Mouse (Mus musculus): ENCODE measurements around the gene Olfr279. TPM values are rescaled to one million over a fixed set of nuclear protein-coding genes. Genes with fewer than 3 reads are reported as not detected.

The Olfr279 gene
- polyA plus RNA-seq, 1 experiment from 2014 or later = not detected

DNA sequence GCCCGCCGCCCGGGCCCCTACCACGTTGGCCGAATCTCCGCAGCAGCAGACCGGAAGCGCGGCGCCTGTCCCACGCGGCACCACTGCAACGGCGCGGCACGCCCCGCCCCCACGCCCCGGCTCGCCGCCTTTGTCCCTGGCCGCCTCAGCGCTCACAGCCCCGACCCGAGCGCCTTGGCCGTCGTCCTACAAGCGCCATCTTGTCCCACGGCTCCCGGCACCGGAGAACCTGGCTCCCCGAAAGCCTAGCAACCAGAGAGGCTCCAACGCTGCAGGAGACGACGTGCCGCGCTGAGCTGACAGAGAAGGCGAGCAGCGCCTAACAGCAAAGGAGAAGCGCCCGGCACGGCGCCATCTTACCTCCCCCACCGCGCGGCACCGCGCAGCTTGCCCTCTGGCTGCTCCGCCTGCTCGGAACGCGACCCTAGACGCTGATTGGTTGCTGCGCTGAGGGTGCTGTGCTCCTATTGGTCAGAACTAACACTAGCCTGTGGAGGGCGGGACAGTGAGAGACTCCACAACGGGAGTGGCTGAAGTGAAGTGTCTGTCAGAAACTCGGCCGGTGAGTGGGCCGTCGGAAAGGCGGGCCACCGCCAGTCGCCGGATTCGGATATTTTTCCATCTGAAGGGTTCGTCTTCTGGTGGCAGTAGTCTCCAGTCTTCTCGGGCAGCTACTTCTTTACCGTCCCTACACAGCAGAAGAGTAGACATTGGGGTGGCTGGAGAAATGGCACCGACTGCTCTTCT, 41.9 kb downstream of the Olfr279 start, which contains the start of gene Kansl2:
Kansl2 (minus strand) TSS at position 384 of the 747 bp plus-strand sequence.
- Histone ChIP-seq H3K27ac (peak within 1 kb of the TSS; percentile 99), H3K4me2 (peak within 1 kb of the TSS; percentile 73), H3K4me3 (replicated peaks) (peak within 1 kb of the TSS; percentile 91), H3K9ac (peak within 1 kb of the TSS; percentile 77), H3K36me3 (peaks cover 15% of the 10 kb centered on the region), H3K9me3 (no peaks in the 10 kb centered on the region), H3K4me1 (peaks cover 7% of the 10 kb centered on the region; the same call in 1 of the 2 replicates), H3K27me3 (replicated peaks) (no peaks in the 10 kb centered on the region)
- ATAC-seq (ENCODE audit: insufficient read depth, low FRiP score, low read depth) = peak; percentile 100
- WGBS = under 1% methylated on average over 64 of the region's 70 CpGs

DNA sequence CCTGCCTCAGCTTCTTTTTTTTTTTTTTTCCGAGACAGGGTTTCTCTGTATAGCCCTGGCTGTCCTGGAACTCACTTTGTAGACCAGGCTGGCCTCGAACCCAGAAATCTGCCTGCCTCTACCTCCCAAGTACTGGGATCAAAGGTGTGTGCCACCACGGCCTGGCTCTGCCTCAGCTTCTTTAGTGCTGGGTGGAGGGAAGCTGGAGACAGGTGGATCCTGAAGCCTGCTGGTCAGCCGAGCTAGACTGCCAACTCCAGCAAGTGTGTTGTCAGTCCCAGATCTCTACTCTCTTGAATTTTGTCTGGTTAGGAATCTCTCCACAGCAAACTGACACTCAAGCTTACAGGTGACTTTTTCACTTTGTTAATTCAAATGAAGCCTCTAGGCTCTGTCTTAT, 43.7 kb downstream of the Olfr279 start:
- no peak overlapping the region for H3K9ac ChIP-seq
- H3K27ac ChIP-seq = no peak overlapping the region
- H3K36me3 ChIP-seq = peaks cover 7% of the 10 kb centered on the region; the same call in 1 of the 2 replicates
- peaks cover 7% of the 10 kb centered on the region; the same call in 1 of the 2 replicates for H3K4me1 ChIP-seq
- ATAC-seq (ENCODE audit: insufficient read depth, low FRiP score, low read depth) = no peak
- no peak overlapping the region for H3K4me2 ChIP-seq
- H3K4me3 ChIP-seq (replicated peaks) = no peak overlapping the region
- 76% methylated on average over 4 of the region's 4 CpGs for WGBS
- no peaks in the 10 kb centered on the region for H3K9me3 ChIP-seq
- H3K27me3 ChIP-seq (replicated peaks) = no peaks in the 10 kb centered on the region

DNA sequence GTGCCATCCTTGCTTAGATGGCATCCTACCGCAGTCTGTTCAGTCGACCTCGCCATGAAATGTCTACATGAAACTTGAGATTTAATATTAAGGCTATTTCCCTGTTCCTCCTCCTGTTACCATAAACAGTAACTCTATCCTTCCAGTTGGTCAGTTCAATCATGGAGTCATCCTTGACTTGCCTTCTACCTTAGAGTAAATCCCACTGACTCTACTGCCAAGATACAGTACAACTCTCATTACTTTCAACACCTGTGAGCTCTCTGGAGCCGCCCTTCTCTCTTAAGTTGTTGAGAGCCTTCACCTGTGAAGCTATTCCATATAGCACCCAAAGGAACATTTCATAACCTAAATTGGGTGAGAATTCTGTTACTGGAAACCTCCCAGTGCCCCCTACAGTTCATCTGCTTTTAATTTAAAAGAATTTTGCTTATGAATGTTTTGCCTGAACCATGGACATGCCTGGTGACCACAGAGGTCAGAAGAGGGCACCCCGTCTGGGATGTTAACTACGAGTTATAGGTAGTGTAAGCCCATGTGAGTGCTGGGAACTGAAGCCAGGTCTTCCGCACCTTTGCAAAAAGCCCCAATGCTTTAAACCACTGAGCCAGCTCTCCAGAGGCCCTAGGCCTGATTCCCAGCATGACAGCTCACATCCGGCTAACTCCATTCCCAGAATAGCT, 44.8 kb downstream of the Olfr279 start:
- WGBS = 84% methylated on average over 8 of the region's 8 CpGs

DNA sequence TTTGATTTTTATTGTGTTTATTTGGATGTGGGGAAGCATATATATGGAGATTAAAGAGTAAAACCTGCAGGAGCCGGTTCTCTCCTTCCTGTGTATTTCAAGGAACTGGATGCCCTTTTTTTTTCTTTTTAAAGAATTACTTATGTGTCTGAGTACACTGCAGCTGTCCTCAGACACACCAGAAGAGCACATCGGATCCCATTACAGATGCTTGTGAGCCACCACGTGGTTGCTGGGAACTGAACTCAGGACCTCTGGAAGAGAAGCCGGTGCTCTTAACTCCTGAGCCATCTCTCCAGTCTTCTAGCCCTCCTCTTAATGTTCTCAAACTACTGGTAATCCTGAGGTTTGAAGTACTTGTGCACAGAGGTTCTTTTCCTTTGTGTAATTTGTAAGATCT, 45.7 kb downstream of the Olfr279 start:
- H3K27ac ChIP-seq = no peak overlapping the region
- H3K36me3 ChIP-seq = peaks cover 9% of the 10 kb centered on the region
- H3K4me2 ChIP-seq = no peak overlapping the region
- no peaks in the 10 kb centered on the region for H3K4me1 ChIP-seq
- 67% methylated on average over 4 of the region's 4 CpGs for WGBS
- H3K9ac ChIP-seq = no peak overlapping the region
- ATAC-seq (ENCODE audit: insufficient read depth, low FRiP score, low read depth) = no peak
- H3K4me3 ChIP-seq (replicated peaks) = no peak overlapping the region
- no peaks in the 10 kb centered on the region for H3K9me3 ChIP-seq
- H3K27me3 ChIP-seq (replicated peaks) = no peaks in the 10 kb centered on the region

More for the DNA sequence above, 44.8 kb downstream of the Olfr279 start:
- no peak overlapping the region for H3K9ac ChIP-seq
- H3K27ac ChIP-seq = no peak overlapping the region
- no peak for ATAC-seq (ENCODE audit: insufficient read depth, low FRiP score, low read depth)
- no peak overlapping the region for H3K4me3 ChIP-seq (replicated peaks)
- H3K27me3 ChIP-seq (replicated peaks) = no peaks in the 10 kb centered on the region
- peaks cover 7% of the 10 kb centered on the region; the same call in 1 of the 2 replicates for H3K4me1 ChIP-seq
- H3K9me3 ChIP-seq = no peaks in the 10 kb centered on the region
- peaks cover 3% of the 10 kb centered on the region; the same call in 1 of the 2 replicates for H3K36me3 ChIP-seq
- no peak overlapping the region for H3K4me2 ChIP-seq

DNA sequence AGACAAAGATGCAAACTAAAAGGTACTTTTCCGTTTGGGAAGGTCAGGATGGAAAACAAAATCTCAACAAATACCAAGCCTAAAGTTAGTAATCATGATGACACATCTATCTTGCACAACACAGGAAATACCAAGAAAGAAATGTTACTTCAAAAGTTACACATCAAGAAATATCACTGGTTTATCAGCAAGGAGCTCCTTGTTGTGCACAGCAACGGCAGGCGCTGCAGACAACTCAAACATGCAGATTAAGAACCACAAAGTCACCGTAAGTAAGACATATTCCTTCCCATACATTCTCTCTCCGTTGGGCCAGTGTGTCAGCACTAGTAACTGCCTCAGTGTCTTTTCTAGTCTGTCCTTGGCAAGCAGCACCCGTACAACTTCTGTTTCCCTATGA, 48.9 kb downstream of the Olfr279 start:
- H3K4me1 ChIP-seq = no peaks in the 10 kb centered on the region
- no peak overlapping the region for H3K4me3 ChIP-seq (replicated peaks)
- H3K9ac ChIP-seq = no peak overlapping the region
- WGBS = 74% methylated on average over 6 of the region's 6 CpGs
- no peaks in the 10 kb centered on the region for H3K27me3 ChIP-seq (replicated peaks)
- H3K4me2 ChIP-seq = no peak overlapping the region
- peaks cover 36% of the 10 kb centered on the region for H3K36me3 ChIP-seq
- H3K27ac ChIP-seq = no peak overlapping the region
- no peak for ATAC-seq (ENCODE audit: insufficient read depth, low FRiP score, low read depth)
- H3K9me3 ChIP-seq = no peaks in the 10 kb centered on the region

DNA sequence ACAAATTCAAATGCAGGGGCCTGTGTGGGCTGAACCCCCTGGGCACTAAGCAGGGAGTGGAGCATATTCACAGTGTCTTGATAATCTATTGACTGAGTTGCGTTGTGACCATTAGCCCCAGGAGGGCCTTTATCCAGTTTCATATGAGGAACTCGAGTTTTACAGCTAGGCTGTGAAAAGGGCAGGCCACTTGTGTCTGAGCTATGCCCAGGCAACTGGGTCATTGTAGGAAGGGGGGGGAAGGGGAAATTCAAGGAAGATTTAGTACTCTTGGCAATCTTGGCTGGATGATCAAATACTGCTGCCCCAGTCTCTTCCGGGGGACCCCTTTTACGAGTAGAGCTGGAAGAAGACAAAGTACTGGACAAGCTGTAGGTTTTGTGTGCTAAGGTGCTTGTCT, 51.1 kb downstream of the Olfr279 start:
- H3K9ac ChIP-seq = no peak overlapping the region
- peaks cover 49% of the 10 kb centered on the region for H3K36me3 ChIP-seq
- no peaks in the 10 kb centered on the region for H3K4me1 ChIP-seq
- H3K9me3 ChIP-seq = no peaks in the 10 kb centered on the region
- H3K27me3 ChIP-seq (replicated peaks) = no peaks in the 10 kb centered on the region
- no peak for ATAC-seq (ENCODE audit: insufficient read depth, low FRiP score, low read depth)
- H3K4me2 ChIP-seq = no peak overlapping the region
- 81% methylated on average over 4 of the region's 4 CpGs for WGBS
- H3K4me3 ChIP-seq (replicated peaks) = no peak overlapping the region
- no peak overlapping the region for H3K27ac ChIP-seq

- H3K27ac ChIP-seq = no peak overlapping the region
- no peak overlapping the region for H3K4me3 ChIP-seq (replicated peaks)
- ATAC-seq (ENCODE audit: insufficient read depth, low FRiP score, low read depth) = no peak
- 91% methylated on average over 3 of the region's 3 CpGs for WGBS
- H3K36me3 ChIP-seq = peaks cover 52% of the 10 kb centered on the region
- H3K9ac ChIP-seq = no peak overlapping the region
- no peaks in the 10 kb centered on the region for H3K27me3 ChIP-seq (replicated peaks)
- no peaks in the 10 kb centered on the region for H3K4me1 ChIP-seq
- no peaks in the 10 kb centered on the region for H3K9me3 ChIP-seq
- no peak overlapping the region for H3K4me2 ChIP-seq
Measured at GRCm38 (mm10) chr15:98545151-98545550, 52.9 kb downstream of the Olfr279 start.

- Histone ChIP-seq H3K27me3 (replicated peaks) (no peaks in the 10 kb centered on the region), H3K27ac (no peak overlapping the region), H3K4me2 (no peak overlapping the region), H3K9ac (no peak overlapping the region), H3K9me3 (no peaks in the 10 kb centered on the region), H3K4me1 (no peaks in the 10 kb centered on the region), H3K36me3 (peaks cover 61% of the 10 kb centered on the region), H3K4me3 (replicated peaks) (no peak overlapping the region)
- WGBS = 89% methylated on average over 5 of the region's 5 CpGs
- no peak for ATAC-seq (ENCODE audit: insufficient read depth, low FRiP score, low read depth)
Measured at GRCm38 (mm10) chr15:98546843-98547242, 54.6 kb downstream of the Olfr279 start.

Small RNA genes lying within 50 kb of the gene (microRNA-seq; reads per million reads assigned to microRNA genes)
- not detected for gene Mir1291

Other genes starting within 250 kb of the Olfr279 start
- gene H1fnt, start 235.1 kb upstream of the Olfr279 start, polyA plus RNA-seq (2015; fragmentation: Nextera tagmentation; extraction: Ambion mirVana) = not detected in 2 replicates
- 0.55 and 0.62 TPM in 2 replicates for gene Zfp641, start 196.2 kb upstream of the Olfr279 start, polyA plus RNA-seq (2015; fragmentation: Nextera tagmentation; extraction: Ambion mirVana)
- gene Olfr285, start 175.0 kb upstream of the Olfr279 start, polyA plus RNA-seq (2015; fragmentation: Nextera tagmentation; extraction: Ambion mirVana) = not detected in 2 replicates
- gene Olfr284, start 151.4 kb upstream of the Olfr279 start, polyA plus RNA-seq (2015; fragmentation: Nextera tagmentation; extraction: Ambion mirVana) = not detected in 2 replicates
- not detected in 2 replicates for gene Olfr283, start 111.5 kb upstream of the Olfr279 start, polyA plus RNA-seq (2015; fragmentation: Nextera tagmentation; extraction: Ambion mirVana)
- not detected in 2 replicates for gene Olfr282, start 61.2 kb upstream of the Olfr279 start, polyA plus RNA-seq (2015; fragmentation: Nextera tagmentation; extraction: Ambion mirVana)
- 0.03 TPM in 1 of 2 replicates, not detected in the other for gene Olfr281, start 39.8 kb upstream of the Olfr279 start, polyA plus RNA-seq (2015; fragmentation: Nextera tagmentation; extraction: Ambion mirVana)
- not detected in 2 replicates for gene OR5BS1P, start 22.5 kb upstream of the Olfr279 start, polyA plus RNA-seq (2015; fragmentation: Nextera tagmentation; extraction: Ambion mirVana)
- 0.23 TPM in 1 of 2 replicates, not detected in the other for gene Lalba, start 9.7 kb upstream of the Olfr279 start, polyA plus RNA-seq (2015; fragmentation: Nextera tagmentation; extraction: Ambion mirVana)
- gene Kansl2, start 41.9 kb downstream of the Olfr279 start, polyA plus RNA-seq (2015; fragmentation: Nextera tagmentation; extraction: Ambion mirVana) = 79.4 and 86.7 TPM in 2 replicates
- 46.7 and 48.6 TPM in 2 replicates for gene Ccnt1, start 78.5 kb downstream of the Olfr279 start, polyA plus RNA-seq (2015; fragmentation: Nextera tagmentation; extraction: Ambion mirVana)
- gene 4930415O20Rik, start 78.6 kb downstream of the Olfr279 start, polyA plus RNA-seq (2015; fragmentation: Nextera tagmentation; extraction: Ambion mirVana) = 0.43 TPM in 1 of 2 replicates, not detected in the other
- gene Adcy6, start 117.7 kb downstream of the Olfr279 start, polyA plus RNA-seq (2015; fragmentation: Nextera tagmentation; extraction: Ambion mirVana) = 21.9 and 22.5 TPM in 2 replicates
- gene Cacnb3, start 138.4 kb downstream of the Olfr279 start, polyA plus RNA-seq (2015; fragmentation: Nextera tagmentation; extraction: Ambion mirVana) = 29.0 and 32.2 TPM in 2 replicates
- 22.9 and 26.8 TPM in 2 replicates for gene Ddx23, start 170.5 kb downstream of the Olfr279 start, polyA plus RNA-seq (2015; fragmentation: Nextera tagmentation; extraction: Ambion mirVana)
- 1.3 and 1.4 TPM in 2 replicates for gene Rnd1, start 185.1 kb downstream of the Olfr279 start, polyA plus RNA-seq (2015; fragmentation: Nextera tagmentation; extraction: Ambion mirVana)
- 0.84 and 1.1 TPM in 2 replicates for gene Ccdc65, start 215.8 kb downstream of the Olfr279 start, polyA plus RNA-seq (2015; fragmentation: Nextera tagmentation; extraction: Ambion mirVana)
- gene Fkbp11, start 235.8 kb downstream of the Olfr279 start, polyA plus RNA-seq (2015; fragmentation: Nextera tagmentation; extraction: Ambion mirVana) = 112 and 123 TPM in 2 replicates